Mouse (Mus musculus) cortical plate, adult 2 months (tissue): ENCODE results near the gene Ppp1r35.

ENCODE experiments used
- CTCF ChIP-seq: fragments of 200-500 bp; IDR thresholded peaks from 2 replicates; pipeline ENCODE4 v1.5.1; 2011; ENCODE audit warnings: mild to moderate bottlenecking, control low read depth, low read length; ENCODE audit not compliant: insufficient read depth; ENCODE audit errors: extremely low read depth
- POLR2A ChIP-seq: fragments of 200-500 bp; IDR thresholded peaks from 2 replicates; pipeline ENCODE4 v1.6.1; 2011; ENCODE audit warnings: mild to moderate bottlenecking, low read length, control low read depth; ENCODE audit not compliant: insufficient read depth; ENCODE audit errors: extremely low read depth

DNA sequence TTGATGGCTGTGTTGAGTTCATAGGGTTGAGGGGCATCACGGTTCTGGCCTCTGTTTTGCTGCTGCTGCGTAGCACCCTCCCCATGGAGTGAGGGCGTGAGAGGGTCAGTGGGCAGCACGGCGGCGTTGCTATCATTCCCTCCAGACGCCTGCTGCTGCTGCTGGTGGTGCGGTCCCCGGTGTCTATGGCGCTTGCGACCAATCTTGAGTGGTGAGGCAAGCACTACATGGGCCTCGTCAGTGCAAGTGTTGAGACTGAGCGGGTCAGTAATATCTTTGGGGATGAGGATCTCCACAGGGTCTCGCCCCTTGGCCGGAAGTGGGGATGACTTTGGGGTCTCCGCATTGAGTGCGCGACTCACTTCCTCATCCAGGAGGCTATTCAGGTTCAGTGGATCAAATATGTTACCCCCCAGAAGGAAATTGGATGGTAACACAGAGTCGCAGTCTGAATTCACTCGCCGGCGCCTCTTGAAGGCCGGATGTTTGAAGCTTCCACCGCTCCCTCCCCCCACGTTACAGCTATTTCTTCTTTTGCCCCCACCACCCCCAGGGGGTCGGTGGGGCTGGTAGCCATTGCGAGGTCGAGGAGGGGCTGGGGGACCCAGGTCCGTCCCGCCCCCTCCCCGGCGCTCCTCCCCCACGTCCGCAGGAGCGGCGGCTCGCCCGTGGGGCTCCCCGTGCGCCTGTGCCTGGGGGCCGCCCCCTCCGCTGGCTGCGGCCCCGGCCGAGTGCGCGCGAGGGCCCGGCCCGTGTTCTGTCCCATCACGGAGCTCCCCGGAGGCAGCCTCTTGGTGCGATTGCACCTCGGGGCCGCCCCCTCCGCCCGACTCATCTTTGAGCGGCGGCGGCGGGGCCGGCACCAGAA is 6.7 kb downstream of the Ppp1r35 start:
- TF ChIP-seq POLR2A (no peak), CTCF (no peak)
